Mouse (Mus musculus) intestine, embryonic 16.5 days (tissue): ENCODE results near the gene Olfr1443. TPM values are rescaled to one million over a fixed set of nuclear protein-coding genes. Genes with fewer than 3 reads are reported as not detected.
"Not testable (repeated sequence)": the region's sequence is repeated elsewhere in the genome, so short reads cannot be mapped to it uniquely, and the experiment has no call there.

Source experiments
- ATAC-seq: fragments of 200-750 bp; cut with Nextera tagmentation; 2 replicates; pipeline ENCODE4 v1.8.0; 2017; ENCODE audit warnings: moderate TSS enrichment, moderate library complexity
- H3K27ac ChIP-seq: fragments of 300-500 bp; sonication (generic); 2 replicates; pipeline ENCODE4 v1.5.1; 2014; ENCODE audit warnings: mild to moderate bottlenecking, low read length
- H3K27me3 ChIP-seq: fragments of 300-500 bp; sonication (generic); replicated peaks from 2 replicates; pipeline ENCODE4 v1.6.1; 2014; ENCODE audit warnings: low read length, control low read depth, mixed read lengths; ENCODE audit not compliant: control insufficient read depth, insufficient read depth
- H3K36me3 ChIP-seq: fragments of 300-500 bp; sonication (generic); 2 replicates; pipeline ENCODE4 v1.6.1; 2014; ENCODE audit warnings: low read length, control low read depth; ENCODE audit not compliant: control insufficient read depth, insufficient read depth
- H3K4me1 ChIP-seq: fragments of 300-500 bp; sonication (generic); 2 replicates; pipeline ENCODE4 v1.6.1; 2014; ENCODE audit warnings: low read length, control low read depth, mixed read lengths; ENCODE audit not compliant: control insufficient read depth, insufficient read depth
- H3K4me2 ChIP-seq: fragments of 300-500 bp; sonication (generic); 2 replicates; pipeline ENCODE4 v1.6.1; 2014; ENCODE audit warnings: low read depth, low read length, control low read depth
- H3K4me3 ChIP-seq: fragments of 300-500 bp; sonication (generic); 2 replicates; pipeline ENCODE4 v1.5.1; 2014; ENCODE audit warnings: mild to moderate bottlenecking, low read length
- H3K9ac ChIP-seq: fragments of 300-500 bp; sonication (generic); 2 replicates; pipeline ENCODE4 v1.6.1; 2014; ENCODE audit warnings: low read depth, low read length
- H3K9me3 ChIP-seq: fragments of 300-500 bp; sonication (generic); 2 replicates; pipeline ENCODE4 v1.6.1; 2016; ENCODE audit warnings: low read length, control low read depth; ENCODE audit not compliant: control insufficient read depth
- WGBS: fragments of 180-500 bp; shearing (Covaris S2); extraction: QIAGEN DNeasy Blood & Tissue Kit; methylation state at CpG from one replicate; pipeline ENCODE4 v1.1.7; 2014; 5-methylcytosine and 5-hydroxymethylcytosine counted together
- polyA plus RNA-seq: library from polyadenylated mRNA; unstranded; fragments of >200 nt; fragmentation: Nextera tagmentation; extraction: Ambion mirVana; gene quantifications from 2 replicates; pipeline ENCODE4 v1.2.1, GENCODE M21; 2015

The Olfr1443 gene
- polyA plus RNA-seq: not detected in 2 replicates

DNA sequence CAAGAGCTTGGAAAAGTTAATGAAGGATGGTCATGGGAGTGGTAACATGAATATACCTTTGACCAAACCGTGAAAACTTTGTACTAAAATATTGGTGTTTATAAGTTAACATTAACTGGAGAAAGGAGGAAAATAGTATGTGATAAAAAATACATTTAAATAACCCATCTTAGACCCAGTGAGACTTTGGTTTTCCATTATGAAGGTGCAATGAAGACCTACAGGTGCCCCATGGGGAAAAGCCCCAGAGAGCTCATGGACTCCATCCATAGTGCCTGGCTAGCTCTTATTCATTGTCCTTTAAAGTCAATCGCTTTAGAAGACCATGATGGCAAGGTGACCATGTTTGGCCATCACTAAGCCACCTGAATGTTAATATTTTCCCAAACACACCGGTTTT lies at the start of gene Olfr1443:
TSS of gene Olfr1443 (plus strand) at position 301 of the 400 bp plus-strand sequence.
- no peaks in the 10 kb centered on the region for H3K36me3 ChIP-seq
- ATAC-seq: no peak
- H3K9ac ChIP-seq: no peak within 1 kb of the TSS
- H3K4me2 ChIP-seq: no peak within 1 kb of the TSS
- no peaks in the 10 kb centered on the region for H3K27me3 ChIP-seq
- H3K4me3 ChIP-seq: no peak within 1 kb of the TSS
- 73% methylated on average over 3 of the region's 3 CpGs for WGBS
- H3K4me1 ChIP-seq: no peaks in the 10 kb centered on the region
- H3K27ac ChIP-seq: no peak within 1 kb of the TSS
- no peaks in the 10 kb centered on the region for H3K9me3 ChIP-seq

DNA sequence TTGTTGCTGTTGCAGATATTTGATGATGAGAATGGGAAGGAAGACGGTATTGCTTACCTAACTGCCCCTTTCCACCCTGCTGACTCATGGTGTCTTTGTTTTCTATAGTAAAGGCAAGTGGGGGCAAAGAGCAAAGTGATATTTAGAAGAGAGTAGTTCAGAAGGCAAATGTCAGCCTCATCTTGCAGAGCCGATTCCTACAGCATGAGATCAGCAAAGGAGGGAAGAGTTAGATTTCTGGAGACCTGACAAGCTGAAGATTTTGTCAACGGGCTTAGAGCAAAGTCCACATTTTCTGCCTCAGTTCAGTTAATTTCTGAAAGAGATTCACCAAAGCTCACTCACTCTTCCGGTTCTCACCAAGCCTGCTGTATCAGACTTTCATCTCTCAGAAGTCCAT lies 44.7 kb upstream of the Olfr1443 start, which contains the start of gene Glyat:
TSS of gene Glyat (plus strand) at position 133 of the 400 bp plus-strand sequence.
- Histone ChIP-seq H3K9ac (no peak within 1 kb of the TSS), H3K4me2 (no peak within 1 kb of the TSS), H3K27me3 (no peaks in the 10 kb centered on the region), H3K4me3 (no peak within 1 kb of the TSS), H3K36me3 (no peaks in the 10 kb centered on the region), H3K4me1 (no peaks in the 10 kb centered on the region), H3K27ac (no peak within 1 kb of the TSS), H3K9me3 (no peaks in the 10 kb centered on the region)
- no peak for ATAC-seq
- 61% methylated on average over 4 of the region's 4 CpGs for WGBS

DNA sequence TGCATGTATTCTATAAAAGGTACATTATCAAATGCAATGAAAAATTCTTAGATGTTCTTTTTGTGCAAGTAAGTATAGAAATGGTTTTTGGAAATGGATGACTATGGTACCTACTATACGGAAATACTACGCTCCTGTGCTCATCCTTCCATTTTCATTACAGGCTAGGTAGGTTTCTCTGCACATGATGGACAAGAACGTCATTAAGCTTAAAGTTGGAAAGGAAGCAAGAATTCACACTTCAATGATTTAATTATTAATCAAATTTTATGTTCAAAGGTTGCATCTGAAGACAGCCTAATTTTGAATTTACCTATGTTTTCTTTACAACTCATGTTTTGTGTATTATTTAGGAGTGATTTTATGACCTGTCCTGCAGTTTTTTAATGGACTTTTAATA lies 43.7 kb upstream of the Olfr1443 start:
- Histone ChIP-seq H3K9ac (no peak overlapping the region), H3K4me3 (no peak overlapping the region), H3K27me3 (no peaks in the 10 kb centered on the region), H3K4me2 (no peak overlapping the region), H3K36me3 (no peaks in the 10 kb centered on the region), H3K27ac (no peak overlapping the region), H3K9me3 (no peaks in the 10 kb centered on the region), H3K4me1 (no peaks in the 10 kb centered on the region)
- WGBS: 89% methylated on average over 3 of the region's 3 CpGs
- no peak for ATAC-seq

DNA sequence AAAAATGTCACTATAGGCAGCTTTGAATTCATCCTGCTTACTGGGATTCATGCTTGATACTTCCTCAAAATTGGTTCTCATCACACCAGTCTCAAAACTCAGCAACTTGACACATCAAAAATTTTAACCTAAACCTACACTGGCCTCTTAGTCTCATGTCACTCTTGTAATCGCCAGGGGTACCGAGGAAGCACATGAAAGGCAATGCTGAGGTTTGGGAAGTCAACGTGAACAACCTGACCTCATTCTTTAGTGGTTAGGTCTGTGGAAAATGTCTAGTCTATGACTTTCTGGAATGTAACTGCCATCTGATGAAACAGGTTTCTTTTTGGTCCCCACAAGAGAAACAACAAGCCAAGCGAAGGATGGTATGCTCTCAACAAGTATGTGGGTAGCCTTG lies 42.9 kb upstream of the Olfr1443 start:
- WGBS: 86% methylated on average over 4 of the region's 4 CpGs
- no peak overlapping the region for H3K27ac ChIP-seq
- H3K9ac ChIP-seq: no peak overlapping the region
- H3K27me3 ChIP-seq: no peaks in the 10 kb centered on the region
- H3K4me1 ChIP-seq: no peaks in the 10 kb centered on the region
- no peaks in the 10 kb centered on the region for H3K9me3 ChIP-seq
- no peak overlapping the region for H3K4me3 ChIP-seq
- H3K36me3 ChIP-seq: no peaks in the 10 kb centered on the region
- ATAC-seq: no peak
- H3K4me2 ChIP-seq: no peak overlapping the region

DNA sequence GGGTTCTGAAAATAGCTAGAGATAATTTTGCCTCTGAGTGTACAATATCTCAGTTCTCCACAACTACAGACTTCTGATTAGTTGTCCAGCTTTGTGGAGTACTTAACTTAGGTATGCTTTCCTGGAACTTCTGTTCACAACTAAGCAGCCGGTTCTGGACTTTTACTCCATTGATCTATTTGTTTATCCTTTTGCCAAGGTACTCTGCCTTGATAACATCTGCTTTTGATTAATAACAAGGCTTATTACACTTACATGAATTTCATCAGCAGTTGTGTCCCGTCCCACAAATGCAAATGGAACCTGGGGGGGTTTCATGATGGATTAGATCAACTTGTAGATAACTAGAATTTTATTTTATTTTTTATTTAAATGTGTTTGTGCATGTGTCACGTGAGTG lies 41.0 kb upstream of the Olfr1443 start:
- ATAC-seq: no peak
- H3K27me3 ChIP-seq: no peaks in the 10 kb centered on the region
- WGBS: 62% methylated on average over 3 of the region's 3 CpGs
- no peak overlapping the region for H3K4me3 ChIP-seq
- H3K4me2 ChIP-seq: no peak overlapping the region
- no peak overlapping the region for H3K9ac ChIP-seq
- H3K4me1 ChIP-seq: no peaks in the 10 kb centered on the region
- H3K36me3 ChIP-seq: no peaks in the 10 kb centered on the region
- no peaks in the 10 kb centered on the region for H3K9me3 ChIP-seq
- no peak overlapping the region for H3K27ac ChIP-seq

DNA sequence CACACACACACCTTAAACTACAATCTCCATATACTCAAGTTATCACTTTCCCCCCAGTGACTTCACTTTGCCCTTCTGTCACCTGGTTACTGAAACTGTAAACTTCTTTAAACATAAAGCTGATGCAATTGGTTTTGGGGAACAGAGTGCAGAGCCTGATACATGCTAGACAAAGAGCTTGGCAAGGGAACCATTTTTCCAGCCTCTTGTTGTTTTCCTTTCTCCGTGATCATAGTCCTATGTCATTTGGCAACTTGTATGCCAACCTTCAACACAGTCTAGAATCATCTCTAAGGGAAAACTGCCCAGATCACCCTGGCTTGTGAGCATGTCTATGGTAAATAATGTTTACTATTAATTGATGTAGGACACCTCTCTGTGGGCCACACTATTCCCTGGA lies 39.9 kb upstream of the Olfr1443 start:
- H3K9me3 ChIP-seq: no peaks in the 10 kb centered on the region
- no peaks in the 10 kb centered on the region for H3K4me1 ChIP-seq
- no peaks in the 10 kb centered on the region for H3K36me3 ChIP-seq
- 82% methylated on average over 1 of the region's 1 CpGs for WGBS
- no peak overlapping the region for H3K9ac ChIP-seq
- H3K27ac ChIP-seq: no peak overlapping the region
- no peak overlapping the region for H3K4me3 ChIP-seq
- no peak for ATAC-seq
- no peak overlapping the region for H3K4me2 ChIP-seq
- no peaks in the 10 kb centered on the region for H3K27me3 ChIP-seq

DNA sequence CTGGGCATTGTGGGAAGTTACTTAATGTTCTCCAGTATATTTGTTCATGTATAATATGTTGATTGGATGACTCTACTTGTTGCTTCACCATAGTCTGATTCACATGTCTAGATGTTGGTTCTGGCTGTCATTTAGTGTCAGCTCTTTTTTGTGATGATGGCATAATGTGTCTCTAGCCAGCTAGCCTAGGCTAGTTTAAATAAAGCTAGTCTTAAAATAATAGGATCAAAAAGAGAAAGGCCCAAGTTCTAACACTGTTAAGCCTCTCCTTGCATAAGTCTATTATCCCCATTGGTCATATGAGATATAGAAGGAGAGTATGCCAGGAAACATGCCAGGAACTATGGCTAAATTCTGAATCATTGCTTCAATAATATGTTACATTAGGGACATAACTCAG lies 28.4 kb upstream of the Olfr1443 start:
- Histone ChIP-seq H3K27ac (no peak overlapping the region), H3K27me3 (no peaks in the 10 kb centered on the region), H3K4me2 (no peak overlapping the region), H3K9ac (no peak overlapping the region), H3K4me1 (no peaks in the 10 kb centered on the region), H3K9me3 (no peaks in the 10 kb centered on the region), H3K36me3 (no peaks in the 10 kb centered on the region), H3K4me3 (no peak overlapping the region)
- ATAC-seq: no peak

DNA sequence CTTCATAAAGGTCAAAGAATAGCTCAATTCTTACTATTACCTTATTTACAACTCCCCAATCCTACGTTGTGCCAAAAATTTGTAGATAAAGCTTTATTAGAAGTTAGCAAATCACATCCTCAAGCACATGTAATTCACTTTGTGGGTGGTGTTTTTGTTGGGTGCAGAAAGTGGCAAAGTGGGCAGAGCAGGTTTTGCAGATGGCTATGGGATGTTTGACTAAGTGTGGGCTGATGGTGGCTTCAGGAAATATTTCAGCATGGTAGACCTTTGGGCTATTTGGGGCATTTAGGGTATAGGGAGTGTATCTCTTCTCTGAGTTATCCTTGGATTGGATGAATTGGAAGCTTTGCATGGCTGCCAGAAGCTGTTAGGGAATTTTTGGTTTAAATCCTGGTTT lies 11.8 kb upstream of the Olfr1443 start:
- H3K27me3 ChIP-seq: no peaks in the 10 kb centered on the region
- no peak overlapping the region for H3K9ac ChIP-seq
- no peaks in the 10 kb centered on the region for H3K4me1 ChIP-seq
- no peaks in the 10 kb centered on the region for H3K9me3 ChIP-seq
- H3K36me3 ChIP-seq: no peaks in the 10 kb centered on the region
- no peak overlapping the region for H3K4me2 ChIP-seq
- no peak for ATAC-seq
- H3K4me3 ChIP-seq: no peak overlapping the region
- 69% methylated on average over 1 of the region's 1 CpGs for WGBS
- H3K27ac ChIP-seq: no peak overlapping the region

DNA sequence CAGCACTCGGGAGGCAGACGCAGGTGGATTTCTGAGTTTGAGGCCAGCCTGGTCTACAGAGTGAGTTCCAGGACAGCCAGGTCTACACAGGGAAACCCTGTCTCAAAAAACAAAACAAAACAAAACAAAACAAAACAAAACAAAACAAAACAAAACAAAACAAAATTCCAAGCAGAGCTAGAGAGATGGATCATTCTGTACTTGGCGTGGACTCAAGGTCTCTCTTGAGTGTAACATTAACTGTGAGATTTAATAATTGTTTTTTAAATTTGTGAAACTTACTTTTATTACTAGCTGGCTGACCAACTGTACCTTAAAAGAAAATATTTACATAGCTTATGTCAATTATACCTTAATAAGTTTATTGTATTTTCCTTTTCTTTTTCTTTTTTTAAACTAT lies 9.3 kb upstream of the Olfr1443 start:
- not testable (repeated sequence) for H3K36me3 ChIP-seq, ATAC-seq, H3K27me3 ChIP-seq, H3K4me2 ChIP-seq, H3K4me3 ChIP-seq, H3K27ac ChIP-seq, H3K9ac ChIP-seq, H3K4me1 ChIP-seq, H3K9me3 ChIP-seq
- WGBS: 91% methylated on average over 3 of the region's 3 CpGs

DNA sequence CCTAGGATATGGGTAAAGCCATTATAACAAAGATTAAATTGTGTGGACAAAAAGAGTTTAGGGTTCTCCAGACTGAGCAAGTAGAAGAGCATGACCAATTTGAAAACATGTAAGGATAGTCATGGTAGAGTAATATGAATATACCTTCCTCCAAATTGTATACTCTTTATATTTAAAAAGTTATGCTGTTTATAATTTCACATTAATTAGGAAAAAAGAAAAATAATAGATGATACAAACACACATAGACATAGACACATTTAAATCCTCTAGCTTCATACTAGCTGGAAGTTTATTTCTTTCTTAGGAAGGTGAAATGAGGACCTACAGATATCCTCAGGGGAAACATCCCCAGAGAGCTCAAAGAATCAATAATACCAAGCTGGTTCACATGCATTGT lies 7.8 kb upstream of the Olfr1443 start, which contains the start of gene Olfr1442:
TSS of gene Olfr1442 (plus strand) at position 301 of the 400 bp plus-strand sequence.
- no peaks in the 10 kb centered on the region for H3K27me3 ChIP-seq
- no peak within 1 kb of the TSS for H3K4me2 ChIP-seq
- ATAC-seq: no peak

More for the DNA sequence above, 7.8 kb upstream of the Olfr1443 start, which contains the start of gene Olfr1442:
- Histone ChIP-seq H3K9ac (no peak within 1 kb of the TSS), H3K9me3 (no peaks in the 10 kb centered on the region), H3K4me1 (no peaks in the 10 kb centered on the region), H3K27ac (no peak within 1 kb of the TSS), H3K4me3 (no peak within 1 kb of the TSS), H3K36me3 (no peaks in the 10 kb centered on the region)
